Mouse (Mus musculus) brain, embryonic 14.5 days (tissue): Measurements from ENCODE around the gene Erich3. TPM values are rescaled to one million over a fixed set of nuclear protein-coding genes. Genes with fewer than 3 reads are reported as not detected.
A peak's percentile ranks its signal among the peaks of the same experiment; 100 is the strongest.

Source experiments
- DNase-seq: peaks from one replicate; pipeline ENCODE4 v3.0.0-alpha.2; 2011; ENCODE audit warnings: low read depth
- CTCF ChIP-seq: fragments of 200-500 bp; IDR thresholded peaks from 2 replicates; pipeline ENCODE4 v1.5.1; 2012; ENCODE audit warnings: inconsistent platforms, mild to moderate bottlenecking, moderate library complexity, borderline replicate concordance; ENCODE audit not compliant: insufficient read depth, insufficient read length; ENCODE audit errors: extremely low read depth
- POLR2A ChIP-seq: fragments of 200-500 bp; IDR thresholded peaks from 2 replicates; pipeline ENCODE4 v1.6.1; 2012; ENCODE audit warnings: mild to moderate bottlenecking, inconsistent platforms, borderline replicate concordance; ENCODE audit not compliant: poor library complexity, insufficient read depth, insufficient read length, severe bottlenecking; ENCODE audit errors: extremely low read depth
- polyA plus RNA-seq: library from polyadenylated mRNA; depleted of rRNA; stranded (reverse); fragments of >200 nt; gene quantifications from 2 replicates; pipeline ENCODE4 v1.2.3, GENCODE M21; 2012

Erich3 gene
- polyA plus RNA-seq, 1 experiment: 3.0 TPM

DNA sequence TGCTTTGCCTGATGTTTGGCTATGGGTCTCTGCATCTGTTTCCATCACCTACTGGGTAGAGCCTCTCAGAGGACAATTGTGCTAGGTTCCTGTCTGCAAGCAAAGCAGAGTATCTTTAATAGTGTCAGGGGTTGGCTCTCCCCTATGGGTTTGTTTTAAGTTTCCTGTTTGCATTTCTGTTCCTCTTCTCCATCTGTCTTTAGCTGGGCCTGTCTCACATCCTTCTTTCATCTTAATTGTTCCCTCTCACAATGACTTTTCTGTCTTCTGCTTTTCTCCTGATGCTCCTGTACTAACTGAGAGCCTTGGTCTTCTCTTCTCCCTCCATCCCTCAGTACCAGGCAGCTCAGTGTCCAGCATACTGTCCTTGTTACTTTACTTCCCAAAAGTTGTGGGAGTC, 26.6 kb downstream of the Erich3 start:
- TF ChIP-seq CTCF (no peak), POLR2A (no peak)
- DNase-seq: no peak

DNA sequence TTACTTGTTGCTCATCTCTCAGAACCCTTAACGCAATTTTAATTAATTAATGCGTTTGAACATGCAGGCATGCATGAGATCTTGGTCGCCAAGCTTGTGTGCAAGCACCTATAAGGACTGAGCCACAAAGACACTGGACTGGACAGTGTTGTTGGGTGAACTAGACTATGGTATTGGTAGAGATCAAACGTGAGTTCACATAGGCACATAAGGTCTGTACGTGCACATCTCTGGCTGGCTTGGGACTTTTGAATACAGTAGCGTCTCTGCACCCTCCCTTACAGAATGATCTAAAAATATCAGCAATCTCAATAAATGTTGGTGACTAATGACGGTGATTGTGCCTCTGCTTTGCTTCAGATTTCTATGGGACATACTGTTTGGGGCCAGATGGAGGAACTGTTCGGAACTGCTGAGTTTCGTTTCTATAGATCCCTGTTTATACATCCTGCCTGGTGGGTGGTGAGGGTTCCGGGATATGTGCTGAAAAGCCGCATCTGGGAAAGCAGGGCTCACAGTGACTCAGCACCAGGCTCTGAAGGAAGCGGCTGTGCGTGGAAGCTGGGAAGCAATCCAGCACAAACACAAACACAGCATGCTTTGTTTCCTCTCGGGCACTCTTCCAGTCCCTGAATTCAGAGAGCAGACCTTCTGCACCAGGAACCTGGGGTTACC, 28.4 kb downstream of the Erich3 start:
- TF ChIP-seq POLR2A (no peak), CTCF (no peak)
- DNase-seq: peak; percentile 95

DNA sequence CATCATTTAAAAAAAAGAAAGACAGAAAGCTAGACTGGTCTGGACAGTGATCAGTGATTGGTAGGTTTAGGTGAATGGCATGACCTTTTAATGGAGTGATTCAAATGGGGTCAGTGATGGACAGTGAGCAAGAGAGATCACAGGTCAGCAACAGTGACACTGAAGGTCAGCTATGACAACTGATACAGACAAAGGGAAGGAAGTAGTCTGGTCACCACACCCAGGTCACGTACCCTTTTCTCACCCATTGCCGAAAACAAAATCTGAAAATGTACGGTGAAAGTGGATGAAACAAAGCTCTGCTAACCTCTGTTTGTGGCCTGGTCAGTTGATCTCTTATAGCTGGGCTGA, 28.9 kb downstream of the Erich3 start:
- no peak for DNase-seq
- TF ChIP-seq CTCF (no peak), POLR2A (no peak)

DNA sequence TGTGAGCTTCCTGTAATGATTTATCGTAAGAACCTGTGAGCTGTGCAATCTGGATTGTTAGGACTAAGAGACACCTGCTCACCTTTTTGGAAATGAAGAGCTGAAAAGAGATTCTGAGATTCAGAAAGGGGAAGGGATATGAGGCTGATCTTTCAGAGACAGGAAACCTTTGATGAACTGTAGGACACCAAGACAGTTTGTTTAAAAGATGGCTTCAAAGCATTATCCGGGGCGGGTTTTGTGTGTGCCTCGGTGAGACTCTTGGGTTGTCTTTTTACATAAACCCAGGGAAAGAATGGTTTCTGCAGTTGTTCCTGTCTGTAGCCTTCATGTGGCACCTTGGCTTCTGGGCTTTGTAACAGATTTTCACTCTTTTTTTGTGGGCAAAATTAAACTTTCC, 30.2 kb downstream of the Erich3 start:
- DNase-seq: no peak
- TF ChIP-seq POLR2A (no peak), CTCF (no peak)

DNA sequence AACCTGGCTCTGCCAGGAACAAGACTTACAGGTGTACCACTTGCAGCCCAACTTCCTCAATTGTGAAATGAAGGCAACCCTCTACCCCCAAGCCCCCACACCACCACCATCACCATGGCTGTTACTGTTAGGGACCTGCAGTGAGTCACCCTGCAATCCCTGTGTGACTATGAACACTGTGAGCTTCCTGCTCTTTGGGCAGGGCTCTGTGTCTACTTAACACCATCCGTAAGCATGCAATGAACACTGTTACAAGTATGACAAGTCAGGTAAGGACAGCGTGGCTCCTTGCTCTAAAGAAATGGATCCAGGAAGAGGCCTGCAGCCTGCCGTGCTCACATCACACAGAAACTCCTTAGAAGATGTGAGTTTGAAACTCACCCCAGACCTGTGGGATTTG, 33.0 kb downstream of the Erich3 start:
- TF ChIP-seq POLR2A: no peak
- no peak for DNase-seq

DNA sequence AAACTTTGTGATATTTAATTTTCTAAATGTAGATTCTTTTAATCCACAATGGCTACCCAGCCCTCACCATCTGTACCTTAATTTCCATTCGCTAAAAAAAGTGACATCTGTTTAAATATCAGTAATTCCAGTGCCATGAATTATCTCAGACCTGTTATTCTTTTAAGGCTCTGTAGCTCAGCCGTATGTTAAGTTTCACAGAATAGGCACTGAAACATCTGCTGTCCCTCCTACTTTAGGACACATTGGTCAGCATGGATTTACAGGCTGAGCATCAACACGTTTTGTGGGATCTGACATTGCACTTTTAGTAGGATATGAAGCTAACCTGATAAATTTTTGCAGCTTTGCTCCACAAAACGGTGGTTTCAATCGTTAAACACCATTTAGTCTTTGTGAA, 35.2 kb downstream of the Erich3 start:
- DNase-seq: peak; percentile 53
- TF ChIP-seq POLR2A (no peak), CTCF (no peak)

DNA sequence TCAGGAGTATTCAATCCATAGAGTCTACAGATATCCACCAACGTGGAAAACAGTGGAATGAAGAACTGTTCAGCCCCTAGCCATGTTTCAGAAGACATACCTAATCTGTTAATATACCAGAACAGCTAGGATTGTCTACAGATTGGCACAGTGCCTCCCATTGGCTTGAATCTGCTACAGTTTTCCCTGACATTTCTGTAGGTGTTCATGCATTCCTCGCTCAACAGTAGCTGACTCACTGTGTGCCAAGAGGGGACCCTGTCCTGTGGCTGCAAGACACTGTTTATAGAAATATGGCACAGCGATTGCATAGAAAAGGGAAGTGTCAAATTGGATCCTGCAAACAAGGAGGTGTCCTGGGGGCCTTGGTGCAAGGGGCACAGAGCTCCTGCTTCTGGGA, 36.6 kb downstream of the Erich3 start:
- no peak for TF ChIP-seq CTCF
- TF ChIP-seq POLR2A: no peak
- DNase-seq: no peak

DNA sequence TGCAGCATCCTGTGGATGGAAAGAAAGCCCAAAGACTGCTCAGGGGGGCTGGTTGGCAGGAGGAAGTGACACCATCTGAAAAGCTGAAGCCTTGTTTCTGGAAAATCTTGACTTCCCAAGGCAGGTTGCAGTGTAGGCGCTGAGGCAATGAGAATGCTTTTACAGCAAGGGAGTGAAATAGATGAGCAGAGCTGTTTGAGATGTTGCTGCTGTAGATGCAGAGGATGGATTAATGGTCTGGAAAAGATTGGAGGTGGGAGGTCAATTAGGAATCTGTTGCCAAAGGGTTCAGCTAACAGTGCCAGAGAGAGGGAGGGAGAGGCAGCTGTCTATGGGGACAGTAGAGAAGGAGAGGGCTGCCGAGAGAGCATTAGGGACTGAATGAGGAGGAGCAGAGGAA, 37.1 kb downstream of the Erich3 start:
- peak; percentile 39 for DNase-seq
- TF ChIP-seq POLR2A (no peak), CTCF (no peak)

DNA sequence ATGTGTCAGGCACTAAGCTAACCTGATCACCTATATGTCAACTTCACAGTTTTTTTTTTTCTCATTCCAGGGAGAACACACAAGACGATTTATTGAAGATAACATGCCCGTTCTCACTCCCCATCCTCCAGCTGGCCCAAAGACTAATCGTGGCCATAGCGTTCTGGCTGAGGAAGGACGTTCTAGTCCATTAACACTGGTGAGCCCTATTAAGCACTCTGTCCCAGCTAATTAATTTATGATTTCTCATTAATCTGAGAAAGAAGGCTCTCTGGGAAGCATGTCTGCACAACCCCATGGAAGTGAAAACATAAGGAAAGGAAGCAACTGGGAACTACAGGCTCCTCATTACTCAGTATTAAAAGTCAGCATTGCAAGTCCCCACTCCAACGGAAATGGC, 41.1 kb downstream of the Erich3 start:
- TF ChIP-seq CTCF: no peak
- no peak for TF ChIP-seq POLR2A
- no peak for DNase-seq

DNA sequence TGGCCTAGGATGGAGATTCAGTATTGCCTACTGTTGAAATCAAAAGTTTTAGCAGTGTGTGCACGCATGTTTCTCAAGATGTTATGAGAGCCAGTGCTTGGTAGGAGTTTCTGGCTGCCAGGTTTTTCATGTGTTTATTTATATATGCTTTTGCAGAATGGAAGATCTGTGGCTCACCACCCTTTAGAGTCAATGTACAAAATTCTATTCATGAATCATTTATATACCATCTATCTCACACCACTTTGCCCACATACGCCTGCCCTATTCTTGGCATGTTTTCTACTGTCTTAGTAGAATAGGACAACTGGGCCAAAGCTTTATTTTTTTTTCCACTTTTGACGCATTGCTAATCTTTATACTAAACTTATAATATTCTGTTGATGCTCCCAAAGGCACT, 44.5 kb downstream of the Erich3 start:
- no peak for TF ChIP-seq POLR2A
- DNase-seq: no peak

DNA sequence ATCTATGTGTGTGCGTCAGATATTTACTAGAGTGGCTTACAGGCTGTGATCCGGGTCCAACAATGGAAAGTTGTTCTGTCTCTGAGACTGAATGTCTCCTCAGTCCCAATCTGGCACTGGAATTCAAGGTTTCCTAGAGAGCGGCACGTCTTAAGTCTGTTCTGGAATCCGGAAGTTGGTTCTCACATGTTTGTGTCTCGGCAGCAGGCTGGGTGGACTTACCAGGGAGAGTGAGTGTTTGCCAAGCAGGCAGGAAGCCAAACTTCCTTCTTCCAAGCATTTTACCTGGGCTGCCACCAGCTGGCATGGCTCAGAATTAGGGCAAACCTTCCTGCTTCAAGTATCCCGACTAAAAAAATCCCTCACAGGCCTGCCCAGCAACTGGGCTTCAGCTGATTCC, 59.5 kb downstream of the Erich3 start:
- peak; percentile 48 for DNase-seq

DNA sequence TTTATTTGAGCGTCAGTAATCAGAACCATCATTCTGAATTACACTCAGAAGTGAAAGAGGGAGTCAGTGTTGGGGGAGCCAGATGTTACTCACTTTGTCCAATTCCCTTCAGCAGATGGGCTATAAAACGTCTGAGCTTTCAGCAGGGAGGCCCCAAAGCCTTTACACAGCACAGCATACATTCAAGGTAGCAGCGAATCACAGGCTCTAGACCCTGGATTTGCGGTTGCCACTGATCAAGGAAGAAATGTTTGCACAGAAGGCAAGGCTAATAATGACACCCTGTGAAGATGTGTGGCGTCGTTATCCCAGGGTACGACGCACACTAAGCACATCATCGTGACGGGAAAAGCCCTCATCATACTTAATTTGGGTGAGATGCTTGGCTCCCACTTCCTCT, 67.8 kb downstream of the Erich3 start:
- peak; percentile 25 for DNase-seq
- TF ChIP-seq CTCF (no peak), POLR2A (no peak)

More for the DNA sequence above, 59.5 kb downstream of the Erich3 start:
- TF ChIP-seq POLR2A (no peak), CTCF (no peak)
